Mouse (Mus musculus): ENCODE data around the gene Anapc4.
A peak's percentile ranks its signal among the peaks of the same experiment; 100 is the strongest.

The Anapc4 gene

DNA sequence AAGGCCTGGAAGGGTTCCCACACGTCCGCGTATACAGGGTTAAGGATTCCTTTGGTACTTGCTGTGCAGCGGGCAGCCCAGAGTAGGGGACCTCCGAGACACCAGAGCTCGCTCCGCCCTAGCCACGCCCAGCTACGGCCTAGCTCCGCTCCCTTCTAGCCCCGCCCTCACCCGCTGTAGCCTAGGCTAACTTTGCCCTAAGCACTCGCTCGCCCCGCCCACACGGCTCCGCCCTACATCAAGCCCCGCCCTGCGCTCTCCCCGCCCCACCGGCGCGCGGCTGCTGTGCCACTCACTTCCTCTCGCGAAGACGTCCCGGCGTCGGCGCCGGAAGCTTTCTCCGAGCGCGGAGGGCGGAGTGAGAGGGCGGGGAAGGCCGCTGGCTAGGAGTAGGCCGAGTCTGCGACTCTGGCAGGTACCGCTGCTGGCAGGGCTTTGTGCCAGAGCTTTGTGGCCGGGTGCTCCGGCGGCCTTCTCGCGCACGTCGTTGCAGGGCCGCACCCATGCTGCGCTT is at the start of gene Anapc4:
Gene Anapc4, plus strand, starts transcription at position 252 of the 514 bp plus-strand sequence.
- DNase-seq (ENCODE audit: low spot score in 2 of 2) = peak; percentile 100

DNA sequence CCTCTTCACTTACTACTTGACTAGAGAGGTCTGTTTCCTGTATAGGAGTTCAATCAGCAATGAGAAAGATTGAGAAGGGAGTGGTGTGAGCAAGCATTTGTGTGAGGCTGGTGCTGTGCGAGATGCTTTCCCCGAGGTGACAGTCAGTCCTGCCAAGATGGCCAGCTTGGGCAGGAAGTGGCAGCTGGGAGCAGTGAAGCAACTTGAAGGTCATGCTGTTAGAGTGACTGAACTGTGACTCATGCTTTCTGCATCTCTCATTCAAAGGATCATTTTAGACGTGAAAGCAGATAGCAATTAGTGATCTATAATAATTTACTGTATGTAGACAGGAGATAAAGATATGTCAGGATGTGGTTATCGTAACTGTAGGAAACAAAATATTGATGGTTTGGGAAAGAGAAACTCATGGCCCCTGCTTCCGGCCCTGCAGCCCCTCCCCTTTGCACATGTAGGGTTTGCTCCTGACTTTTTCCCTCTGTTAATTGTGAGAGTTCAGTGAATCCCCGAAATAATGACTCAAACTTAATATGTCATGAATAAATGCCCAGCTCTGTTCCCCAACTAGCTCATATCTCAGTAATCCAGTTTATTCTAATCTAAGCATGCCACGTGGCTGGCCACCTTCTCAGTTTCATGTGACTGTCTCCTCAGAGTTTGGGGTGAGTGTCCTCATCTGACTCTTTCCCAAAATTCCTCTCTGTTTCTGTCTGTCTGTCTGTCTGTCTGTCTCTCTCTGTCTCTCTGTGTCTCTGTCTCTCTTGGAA is 47.1 kb upstream of the Anapc4 start:
- DNase-seq (ENCODE audit: low spot score in 2 of 2) = no peak

GRCm38 (mm10) chr5:52793230-52793629 is 40.6 kb upstream of the Anapc4 start:
- no peak for DNase-seq (ENCODE audit: low spot score in 2 of 2)

DNA sequence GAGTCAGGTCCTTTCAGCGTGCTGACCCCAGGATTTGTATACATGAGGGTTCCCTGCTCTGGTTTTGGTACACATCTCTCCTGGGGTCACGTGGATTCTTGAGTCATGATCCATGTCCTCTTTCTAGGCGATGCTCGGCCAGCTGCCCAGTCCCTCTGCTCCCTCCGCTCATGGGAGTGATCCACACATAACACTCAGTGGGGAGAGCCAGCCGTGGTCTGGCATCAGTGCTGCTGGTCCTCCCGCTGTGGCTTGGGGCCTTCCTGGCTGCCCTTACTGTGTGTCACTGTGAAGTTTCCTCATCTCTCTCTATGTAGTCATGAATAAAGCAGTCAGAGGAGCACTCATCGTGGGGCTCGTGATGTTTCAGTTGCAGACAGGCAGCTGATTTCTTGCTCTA is 39.7 kb upstream of the Anapc4 start:
- DNase-seq (ENCODE audit: low spot score in 2 of 2) = no peak

DNA sequence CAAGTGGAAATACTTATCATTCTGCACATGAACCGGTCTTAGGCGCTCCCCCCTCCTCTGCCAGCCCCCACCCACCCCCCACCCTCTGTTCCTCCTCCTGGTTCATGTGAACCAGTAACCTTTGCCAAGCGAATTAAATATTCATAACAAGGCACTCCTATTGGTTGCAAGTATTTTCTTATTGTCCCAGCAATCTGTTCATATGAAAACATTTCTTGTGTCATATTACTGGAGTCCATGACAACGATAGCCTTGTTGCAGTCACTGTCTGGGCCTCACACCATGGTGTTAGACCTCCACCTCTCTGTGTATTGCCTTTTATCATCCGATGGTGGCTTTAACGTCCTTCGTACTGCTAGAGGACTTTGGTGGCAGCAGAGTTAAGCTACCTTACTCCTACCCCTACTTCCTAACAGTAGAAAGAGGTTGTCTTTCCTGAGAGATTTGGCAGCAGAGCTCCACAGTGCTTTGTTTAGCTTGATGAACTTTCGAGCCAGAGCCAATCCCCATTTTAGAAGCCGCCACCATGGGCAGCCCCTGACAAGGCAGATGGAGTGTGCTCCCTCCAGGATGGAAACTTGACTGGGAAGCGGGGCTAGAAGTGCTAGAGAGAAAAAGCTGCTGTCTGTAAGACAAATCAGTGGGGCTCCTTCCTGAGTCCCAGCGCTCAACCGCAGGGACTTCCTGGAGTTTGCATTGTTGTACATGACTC is 34.4 kb upstream of the Anapc4 start:
- no peak for DNase-seq (ENCODE audit: low spot score in 2 of 2)

DNA sequence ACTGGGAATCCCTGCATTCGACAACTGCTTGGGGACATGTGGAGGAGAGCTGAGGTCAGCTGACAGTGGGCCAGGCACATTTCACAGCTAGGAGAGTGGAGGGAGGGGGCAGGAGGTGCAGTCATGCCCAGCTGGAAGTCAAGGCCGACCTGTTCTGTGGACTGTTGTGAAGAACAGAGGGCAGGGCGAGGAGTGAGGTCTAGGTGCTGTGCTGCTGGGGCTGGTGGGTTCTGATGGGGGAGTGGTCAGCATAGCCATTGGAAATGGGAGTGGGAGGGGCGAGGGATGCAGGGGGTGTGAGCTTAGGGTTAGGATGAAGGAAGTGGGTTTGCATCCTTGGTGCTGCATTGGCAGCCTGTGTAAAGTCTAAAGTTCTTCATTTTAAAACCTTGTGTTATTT is 28.0 kb upstream of the Anapc4 start:
- no peak for DNase-seq (ENCODE audit: low spot score in 2 of 2)

DNA sequence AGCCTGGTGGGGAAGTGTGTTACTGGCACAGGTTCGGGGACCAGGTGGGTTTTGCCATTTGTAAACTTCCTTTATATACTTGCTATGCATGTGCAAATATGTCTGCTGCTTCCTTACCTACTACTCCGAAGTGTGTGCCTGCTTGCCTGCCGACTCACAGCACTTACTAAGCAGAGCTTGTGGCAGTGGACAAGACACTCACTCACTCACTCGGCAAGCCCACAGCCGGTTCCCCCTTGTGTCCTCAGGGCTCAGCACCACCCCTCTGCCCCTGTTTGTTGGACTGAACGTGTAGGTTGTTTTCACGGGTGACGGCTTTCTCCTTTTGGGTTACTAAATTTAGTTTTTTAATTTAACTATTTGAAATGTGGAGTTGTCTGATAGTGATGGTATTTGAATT is 27.5 kb upstream of the Anapc4 start:
- DNase-seq (ENCODE audit: low spot score in 2 of 2) = no peak

DNA sequence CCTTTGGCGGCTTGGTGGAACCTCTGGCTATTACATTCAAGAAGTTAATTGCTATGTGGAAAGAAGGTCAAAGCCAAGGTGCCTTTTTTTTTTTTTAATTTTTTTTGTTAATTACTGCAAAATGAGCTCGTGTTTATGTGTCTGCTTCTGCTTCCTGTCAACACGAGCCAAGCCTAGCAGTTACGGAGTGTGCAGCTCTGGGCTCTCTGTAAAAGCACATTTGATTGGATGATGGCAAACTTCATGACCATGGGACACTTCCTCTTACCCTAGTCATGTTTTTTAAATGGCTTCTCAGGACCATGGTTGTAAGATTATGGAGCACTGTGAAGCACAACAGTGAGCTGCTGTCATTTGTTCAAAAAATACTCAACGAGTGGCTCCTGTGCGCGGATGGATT is 26.8 kb upstream of the Anapc4 start:
- DNase-seq (ENCODE audit: low spot score in 2 of 2) = no peak

GRCm38 (mm10) chr5:52810446-52810845 is 23.4 kb upstream of the Anapc4 start:
- DNase-seq (ENCODE audit: low spot score in 2 of 2) = no peak

GRCm38 (mm10) chr5:52811056-52811455 is 22.8 kb upstream of the Anapc4 start:
- no peak for DNase-seq (ENCODE audit: low spot score in 2 of 2)

DNA sequence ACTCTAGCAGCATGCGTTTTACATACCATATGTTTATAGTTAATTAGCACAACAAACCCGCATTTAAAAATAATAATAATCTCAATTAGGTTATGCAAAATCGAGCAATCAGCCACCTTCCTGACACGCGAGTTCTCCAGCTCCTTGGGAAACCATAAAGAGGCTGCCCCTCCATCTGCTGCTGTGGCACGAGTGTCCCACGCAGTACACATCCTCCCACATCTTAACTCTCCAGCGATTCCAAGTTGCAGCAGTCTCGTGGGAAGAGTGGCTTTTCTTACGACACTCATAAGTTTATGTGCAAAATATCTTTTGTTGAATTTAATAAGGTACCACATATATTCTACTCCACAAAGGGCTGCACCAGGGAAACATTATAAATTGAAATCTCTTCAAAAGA is 21.4 kb upstream of the Anapc4 start:
- DNase-seq (ENCODE audit: low spot score in 2 of 2) = no peak

GRCm38 (mm10) chr5:52813312-52813711 is 20.5 kb upstream of the Anapc4 start:
- DNase-seq (ENCODE audit: low spot score in 2 of 2) = no peak

DNA sequence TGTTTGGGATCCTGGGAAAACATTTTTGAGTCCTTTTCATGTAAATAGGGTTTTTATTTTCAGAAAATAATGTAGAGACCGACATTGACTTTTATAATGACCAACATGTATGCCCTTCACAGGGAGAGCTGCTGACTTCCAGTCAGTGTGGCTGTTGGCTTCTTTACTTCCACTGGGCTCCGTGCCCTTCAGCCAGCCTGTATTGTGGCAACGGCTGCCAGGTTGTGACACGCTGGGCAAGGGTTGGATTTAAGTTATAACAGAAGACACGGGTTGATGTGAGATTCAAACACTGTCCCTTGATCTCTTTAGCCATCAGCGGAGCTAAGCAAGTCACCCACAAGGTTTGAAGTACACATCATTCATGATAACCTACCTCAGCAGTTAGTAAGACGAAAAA is 15.1 kb upstream of the Anapc4 start:
- DNase-seq (ENCODE audit: low spot score in 2 of 2) = no peak

- no peak for DNase-seq (ENCODE audit: low spot score in 2 of 2)
These were observed 12.1 kb upstream of the Anapc4 start for GRCm38 (mm10) chr5:52821691-52822090.

DNA sequence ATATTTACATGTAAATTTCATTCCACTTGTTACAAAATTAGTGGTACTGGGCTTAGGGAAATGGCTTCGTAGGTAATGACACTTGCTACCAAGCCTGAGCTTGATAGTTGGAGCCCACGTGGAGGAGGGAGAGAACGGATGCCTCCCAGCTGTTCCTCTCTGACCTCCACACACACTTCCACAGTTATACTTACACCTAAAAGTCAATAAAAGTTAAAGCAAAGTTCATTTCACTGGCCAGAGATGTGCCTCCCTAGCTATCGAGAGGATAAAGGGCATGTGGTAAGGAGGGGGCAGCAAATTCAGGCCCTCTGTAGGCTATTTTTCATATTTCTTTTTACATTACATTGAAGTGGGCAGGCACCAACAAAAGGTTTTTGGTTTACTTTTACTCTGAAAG is 5.9 kb upstream of the Anapc4 start:
- DNase-seq (ENCODE audit: low spot score in 2 of 2) = no peak

- peak in 1 of 2 experiments; percentile 11 for DNase-seq (ENCODE audit: low spot score in 2 of 2)
These were observed 807 bp upstream of the Anapc4 start for GRCm38 (mm10) chr5:52833005-52833404.

DNA sequence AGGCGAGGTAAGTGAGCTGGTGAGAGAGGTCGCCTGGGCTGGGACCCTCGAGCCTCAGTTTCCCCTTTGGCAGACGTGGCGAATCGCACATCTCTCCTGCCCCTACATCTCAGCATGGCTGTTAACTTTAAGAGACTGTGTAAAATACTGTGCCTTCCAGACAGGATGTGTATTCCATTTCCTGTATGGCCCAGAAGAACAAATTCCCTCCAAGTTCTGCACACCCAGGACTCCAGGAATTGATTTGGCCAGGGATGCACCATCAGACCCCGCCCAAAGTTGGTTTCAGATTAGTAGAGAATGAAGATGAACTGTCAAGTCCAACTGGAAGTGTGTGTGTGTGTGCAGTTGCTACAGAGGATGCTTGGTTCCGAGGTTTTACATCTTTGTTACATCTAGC is 574 bp downstream of the Anapc4 start:
- no peak for DNase-seq (ENCODE audit: low spot score in 2 of 2)

DNA sequence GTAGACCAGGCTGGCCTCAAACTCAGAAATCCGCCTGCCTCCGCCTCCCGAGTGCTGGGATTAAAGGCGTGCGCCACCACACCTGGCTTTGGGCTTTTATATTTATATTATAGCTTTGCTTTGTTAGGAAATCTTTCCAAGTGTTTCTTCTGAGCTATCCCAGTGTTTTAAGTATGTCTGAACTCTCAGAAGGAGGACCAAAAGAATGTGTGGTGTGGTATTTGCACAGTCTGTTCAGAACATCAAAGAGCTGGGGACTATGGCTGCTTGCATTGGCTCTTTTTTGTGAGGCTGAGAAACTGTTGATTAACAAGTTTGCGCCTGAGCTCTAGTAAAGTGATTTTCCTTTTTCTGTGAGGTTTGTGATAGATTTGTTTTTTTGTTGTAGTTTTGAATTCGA is 10.5 kb downstream of the Anapc4 start:
- no peak for DNase-seq (ENCODE audit: low spot score in 2 of 2)

GRCm38 (mm10) chr5:52855727-52856126 is 21.9 kb downstream of the Anapc4 start:
- DNase-seq (ENCODE audit: low spot score in 2 of 2) = no peak

GRCm38 (mm10) chr5:52864446-52864845 is 30.6 kb downstream of the Anapc4 start:
- DNase-seq (ENCODE audit: low spot score in 2 of 2) = no peak

GRCm38 (mm10) chr5:52865825-52866224 is 32.0 kb downstream of the Anapc4 start:
- no peak for DNase-seq (ENCODE audit: low spot score in 2 of 2)

DNA sequence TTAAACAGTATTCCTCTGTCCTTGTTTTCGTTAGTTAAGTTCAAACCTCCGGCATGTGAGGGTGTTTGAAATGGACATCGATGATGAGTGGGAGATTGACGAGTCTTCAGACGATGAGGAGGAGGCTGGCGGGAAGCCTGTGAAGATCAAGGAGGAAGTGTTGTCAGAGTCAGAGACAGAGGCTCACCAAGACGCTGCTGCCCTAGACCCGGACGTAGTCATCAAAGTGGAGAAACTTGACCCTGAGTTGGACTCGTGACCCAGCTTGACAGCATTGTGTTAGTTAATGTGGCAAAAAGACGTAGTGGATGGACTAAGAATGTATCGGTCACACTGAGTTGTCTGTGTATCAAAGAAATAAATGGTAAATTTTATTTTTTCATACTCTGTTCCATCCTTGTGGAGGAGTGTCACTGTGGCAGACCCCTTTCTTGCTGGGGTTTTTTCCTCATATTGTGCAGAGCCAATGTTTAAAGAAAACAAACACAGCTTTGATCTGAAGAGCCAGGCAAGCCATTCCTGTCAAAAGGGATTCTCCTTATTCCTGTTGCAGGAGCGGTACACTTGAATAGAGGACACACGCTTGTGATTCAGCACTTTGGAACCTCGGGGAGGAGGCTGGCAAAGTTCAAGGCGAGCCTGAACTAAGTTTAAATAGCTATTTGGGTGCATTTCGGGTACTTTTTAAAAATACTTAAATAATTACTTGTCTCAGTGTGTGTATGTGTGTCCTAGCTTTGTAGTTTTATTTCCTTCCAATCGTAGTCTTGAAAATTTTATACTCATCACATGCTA is 32.7 kb downstream of the Anapc4 start:
- DNase-seq (ENCODE audit: low spot score in 2 of 2) = no peak

All from thymus, postnatal 10 days (tissue).